Mouse (Mus musculus) erythroblast, adult 5-6 weeks (primary cell): ENCODE data around the gene Agfg2. TPM values are rescaled to one million over a fixed set of nuclear protein-coding genes. Genes with fewer than 3 reads are reported as not detected.
A peak's percentile ranks its signal among the peaks of the same experiment; 100 is the strongest.
"Not testable (repeated sequence)": the region's sequence is repeated elsewhere in the genome, so short reads cannot be mapped to it uniquely, and the experiment has no call there.

Experiments used
- ATAC-seq: replicated peaks from 2 replicates; pipeline ENCODE4 v1.8.0; 2016; ENCODE audit warnings: moderate number of reproducible peaks, mild to moderate bottlenecking, moderate TSS enrichment, inconsistent platforms; ENCODE audit not compliant: poor library complexity, low FRiP score, severe bottlenecking
- total RNA-seq, 2 experiments: library from RNA; stranded (forward) in 1 of 2; stranded (reverse) in 1 of 2; fragments of 150-400 nt in 1 of 2; fragments of 200-764, 138-1000 nt in 1 of 2; gene quantifications; 2 replicates each; pipeline versions ENCODE4 v1.2.3 to v1.2.4; 2015 to 2017; ENCODE audit warnings: low replicate concordance in 2 of 2

Gene Agfg2
- total RNA-seq, 2 experiments from 2014 or later = 9.6 to 24.5 TPM

DNA sequence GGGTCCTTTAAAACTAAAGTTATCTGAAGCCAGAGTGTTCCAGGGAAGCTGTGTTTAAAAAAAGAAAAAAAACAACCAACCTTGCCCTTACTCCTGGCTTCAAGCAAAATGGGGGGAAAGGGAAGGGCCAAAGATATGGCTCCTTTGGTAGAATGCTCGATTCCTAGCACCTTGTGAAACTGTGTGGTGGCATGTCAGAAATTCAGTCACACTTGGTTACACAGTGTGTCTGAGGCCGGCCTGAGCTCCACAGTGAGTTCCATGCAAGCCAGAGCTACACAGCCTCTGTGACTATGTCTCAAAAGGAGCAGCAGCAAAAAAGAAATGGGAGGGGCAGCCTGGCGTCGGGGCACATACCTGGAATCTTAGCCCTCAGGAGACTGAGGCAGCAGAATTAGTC is 35.3 kb downstream of the Agfg2 start:
- ATAC-seq = no peak

- ATAC-seq = no peak
Measured at GRCm38 (mm10) chr5:137647827-137648601, 36.5 kb downstream of the Agfg2 start.

GRCm38 (mm10) chr5:137645652-137646091 is 38.9 kb downstream of the Agfg2 start, which contains the start of gene Irs3:
Gene Irs3 (minus strand): TSS chr5:137645714.
- no peak for ATAC-seq

DNA sequence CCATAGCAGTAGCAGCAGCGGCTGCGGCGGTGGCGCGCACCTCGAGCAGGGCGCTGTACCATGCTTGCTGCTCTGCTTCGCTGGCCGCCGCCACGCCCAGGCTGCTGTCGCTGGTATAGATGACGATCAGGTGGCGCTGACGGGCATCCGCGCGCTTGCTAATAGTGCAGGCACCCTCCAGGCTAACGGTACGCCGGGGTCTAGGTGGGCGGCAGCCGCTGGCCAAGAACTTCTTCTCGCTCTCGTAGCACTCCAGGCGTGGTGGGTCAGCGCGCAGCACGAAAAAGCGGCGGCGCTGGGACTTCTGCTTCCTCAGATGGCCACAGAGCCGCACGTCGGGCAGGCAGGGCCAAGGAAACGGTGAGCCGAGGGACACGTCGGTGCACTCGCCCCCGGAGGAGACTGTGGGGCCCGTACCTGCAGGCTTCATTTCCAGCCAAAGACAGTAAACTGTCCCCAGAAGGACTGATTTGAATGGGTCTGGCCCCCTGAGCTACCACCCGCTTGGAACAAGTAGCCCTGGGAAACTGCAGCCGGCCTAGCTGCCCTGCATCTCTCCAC is 39.4 kb downstream of the Agfg2 start:
- ATAC-seq = peak; percentile 48

- no peak for ATAC-seq
Measured at GRCm38 (mm10) chr5:137644484-137644883, 40.0 kb downstream of the Agfg2 start.

DNA sequence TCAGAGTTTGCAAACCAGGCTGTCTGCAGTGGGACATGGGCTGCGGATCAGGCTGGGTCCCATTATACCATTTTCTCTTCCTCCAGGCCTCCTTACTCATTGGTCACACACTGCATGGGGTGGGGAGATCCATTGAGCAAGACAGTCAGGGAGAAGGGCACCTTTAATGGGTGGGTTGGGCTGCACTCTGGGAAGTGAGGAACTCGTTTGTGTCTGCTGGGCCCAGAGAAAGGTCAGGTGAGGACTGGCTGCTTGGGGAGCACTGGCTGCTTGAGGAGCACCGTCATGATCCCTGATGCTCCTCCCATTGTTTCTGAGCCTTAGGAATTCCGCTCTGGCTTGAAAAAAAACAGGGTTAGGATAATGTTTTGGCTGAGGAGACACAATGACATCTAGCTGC is 41.6 kb downstream of the Agfg2 start:
- no peak for ATAC-seq

DNA sequence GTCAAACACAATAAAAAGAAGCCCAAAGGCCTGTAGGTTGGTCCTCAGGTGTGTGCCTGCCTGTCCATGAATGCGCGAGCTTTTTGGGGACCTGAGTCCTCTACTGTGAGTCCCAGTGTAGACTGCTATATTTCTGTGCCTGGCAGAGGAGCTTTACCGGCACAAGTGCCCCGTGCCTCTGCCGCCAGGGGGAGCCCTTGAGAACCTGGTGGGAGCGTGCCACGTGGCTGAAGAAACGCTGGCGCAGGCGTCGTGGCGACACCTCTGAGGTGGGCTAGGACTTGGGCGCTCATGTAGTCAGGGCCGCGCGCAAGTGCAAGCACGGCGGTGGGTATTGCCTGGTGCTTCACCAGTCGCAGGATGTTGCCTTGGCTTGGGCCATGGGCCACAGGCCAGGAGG is 43.5 kb downstream of the Agfg2 start, which contains the start of gene Sap25:
Sap25 (plus strand) TSS at position 281 of the 400 bp plus-strand sequence.
- 0 out of 2 replicates have a peak, but pooled peaks have one; percentile 29 for ATAC-seq

GRCm38 (mm10) chr5:137639472-137639871 is 45.1 kb downstream of the Agfg2 start:
- ATAC-seq = no peak

GRCm38 (mm10) chr5:137633397-137634084 is 51.0 kb downstream of the Agfg2 start:
- ATAC-seq = no peak

DNA sequence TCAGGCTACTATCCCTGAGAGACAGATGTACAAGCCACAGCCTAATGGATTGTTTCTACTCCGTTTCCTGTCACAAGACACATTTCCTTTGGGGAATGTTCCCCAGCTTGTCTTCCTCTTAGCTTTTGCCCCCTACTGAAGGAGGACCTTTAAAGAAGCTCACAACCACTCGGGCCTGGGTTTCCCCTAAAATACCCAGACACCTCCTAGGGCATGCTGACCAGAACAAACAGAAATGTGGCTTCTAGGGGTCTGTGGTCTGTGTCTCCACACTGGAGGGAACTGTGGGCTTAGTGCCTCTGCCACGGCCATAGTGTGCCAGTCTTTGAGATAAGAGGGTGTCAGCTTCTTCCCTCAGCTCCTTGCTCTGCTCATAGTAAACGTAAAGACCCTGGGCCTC is 52.9 kb downstream of the Agfg2 start:
- ATAC-seq = no peak

- ATAC-seq = no peak
Measured at GRCm38 (mm10) chr5:137631171-137631570, 53.4 kb downstream of the Agfg2 start.

- ATAC-seq = no peak
Measured at GRCm38 (mm10) chr5:137630602-137631001, 53.9 kb downstream of the Agfg2 start.

GRCm38 (mm10) chr5:137629906-137630545 is 54.5 kb downstream of the Agfg2 start:
- ATAC-seq = no peak

DNA sequence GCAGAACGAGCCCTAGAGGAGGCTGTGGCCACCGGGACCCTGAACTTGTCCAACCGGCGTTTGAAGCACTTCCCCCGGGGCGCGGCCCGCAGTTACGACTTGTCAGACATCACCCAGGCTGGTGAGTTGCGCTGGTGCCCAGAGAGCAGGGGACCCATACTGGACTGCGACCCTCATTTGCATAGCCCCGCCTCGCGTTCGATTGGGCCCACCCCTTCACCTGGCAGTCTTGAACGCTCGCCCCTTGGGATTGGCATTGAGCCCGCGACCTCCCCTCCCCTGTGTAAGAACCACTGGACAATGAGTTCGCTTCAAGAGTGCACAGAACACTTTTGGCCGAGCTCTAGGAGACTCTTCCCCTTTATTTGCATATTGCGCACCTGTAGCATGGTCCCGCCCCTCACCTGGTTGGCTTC is 55.2 kb downstream of the Agfg2 start:
- ATAC-seq = peak; percentile 26; the same call in 1 of the 2 replicates

DNA sequence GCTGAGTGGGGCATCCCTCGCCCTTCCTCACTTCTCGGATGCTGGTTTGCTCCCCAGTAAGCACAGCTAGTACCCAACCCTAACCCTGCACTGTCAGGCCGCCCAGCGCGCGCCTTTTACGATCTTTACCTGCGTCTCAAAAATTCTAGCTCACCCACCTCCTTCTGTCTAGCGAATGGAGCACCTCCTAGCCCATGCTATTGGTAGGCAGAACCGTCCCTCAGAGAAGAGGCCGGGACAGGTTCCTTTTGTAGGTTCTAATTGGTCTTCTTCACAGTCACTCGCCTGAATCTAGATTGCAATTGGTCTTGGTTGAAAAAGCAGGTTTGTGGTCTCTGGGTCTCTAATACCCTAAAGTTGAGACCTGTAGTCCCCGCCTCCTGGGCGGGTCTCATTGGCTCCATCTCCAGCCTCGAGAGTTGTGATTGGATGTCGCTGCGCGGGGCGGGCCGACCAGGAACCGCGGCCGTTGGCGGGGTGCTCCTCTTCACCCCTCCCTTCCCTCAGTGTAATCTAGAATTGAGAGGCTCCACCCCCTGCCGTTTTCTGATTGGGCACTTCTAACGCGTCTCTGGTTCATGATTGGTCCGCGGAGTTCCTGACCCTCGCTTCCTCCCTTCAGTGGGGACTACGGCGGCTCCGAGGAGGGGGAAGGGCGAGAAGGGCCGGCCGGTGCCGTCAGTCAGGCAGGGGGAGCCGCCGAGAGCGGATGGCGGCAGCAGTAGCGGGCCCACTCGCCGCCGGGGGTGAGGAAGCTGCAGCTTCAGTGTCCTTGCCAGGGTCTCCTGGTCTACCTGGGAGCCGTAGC is 55.8 kb downstream of the Agfg2 start, which contains the start of the genes Fbxo24, Lrch4 and Gm20605:
Fbxo24 (minus strand) TSS at position 505 of the 808 bp plus-strand sequence.
Lrch4 (plus strand) TSS at position 624 of the 808 bp plus-strand sequence.
Gm20605 (plus strand) TSS at position 678 of the 808 bp plus-strand sequence.
- ATAC-seq = peak; percentile 90

- ATAC-seq = no peak
Measured at GRCm38 (mm10) chr5:137627991-137628390, 56.5 kb downstream of the Agfg2 start.

DNA sequence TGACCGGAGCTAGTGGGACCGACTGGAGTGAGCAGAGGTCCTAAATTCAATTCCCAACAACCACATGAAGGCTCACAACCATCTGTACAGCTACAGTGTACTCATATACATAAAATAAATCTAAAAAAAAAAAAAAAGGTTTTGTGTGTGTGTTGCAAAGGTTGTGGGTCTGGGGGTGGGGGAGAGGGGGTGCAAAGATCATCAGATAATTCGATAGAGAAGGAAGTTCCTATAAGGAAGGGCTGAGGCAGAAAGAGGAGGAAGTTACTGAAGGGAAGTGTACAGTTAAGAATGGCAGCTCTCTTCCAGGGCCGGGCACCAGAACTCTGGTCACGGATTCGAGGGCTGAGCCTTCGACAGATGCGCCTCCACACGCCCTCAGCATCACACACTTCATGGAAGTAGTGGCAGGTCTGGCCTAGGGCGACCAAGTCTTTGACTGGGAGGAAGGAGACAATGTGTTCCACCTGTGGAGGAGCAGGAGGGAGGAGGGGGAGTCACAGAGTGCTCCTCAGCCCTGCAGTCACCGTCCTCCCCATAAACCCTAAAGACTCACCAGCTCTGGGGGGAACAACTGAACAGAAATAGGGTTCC is 60.5 kb downstream of the Agfg2 start:
- no peak for ATAC-seq

DNA sequence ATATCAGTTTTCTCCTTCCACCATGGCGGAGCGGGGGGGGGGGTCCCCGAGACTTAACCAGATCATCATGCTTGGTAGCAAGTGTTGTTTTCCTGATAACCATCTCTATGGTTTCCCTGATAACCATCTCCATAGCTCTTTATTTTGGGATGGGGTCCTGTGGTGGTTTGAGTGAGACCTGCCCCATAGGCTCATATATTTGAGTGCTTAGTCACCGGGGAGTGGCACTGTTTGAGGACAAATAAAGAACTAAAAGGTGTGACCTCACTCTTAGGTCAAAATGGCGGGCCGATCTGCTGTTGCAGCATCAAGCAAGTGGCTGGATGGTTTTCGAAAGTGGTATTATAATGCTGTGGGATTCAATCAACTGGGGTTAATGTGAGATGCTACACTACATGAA is 69.2 kb downstream of the Agfg2 start:
- ATAC-seq = no peak

- not testable (repeated sequence) for ATAC-seq
Measured at GRCm38 (mm10) chr5:137614921-137615320, 69.6 kb downstream of the Agfg2 start.
